Mouse (Mus musculus) inflammation-experienced regulatory T-cells, adult 6 months (primary cell): ENCODE results near the gene 1700012B07Rik. TPM values are rescaled to one million over a fixed set of nuclear protein-coding genes. Genes with fewer than 3 reads are reported as not detected.

ENCODE experiments used
- ATAC-seq: one replicate; pipeline ENCODE4 v1.8.0; 2017
- polyA plus RNA-seq, 3 experiments: library from polyadenylated mRNA; unstranded; fragments of 100-300 nt; shearing (Covaris generic); gene quantifications; one replicate each; pipeline ENCODE4 v1.2.1; 2017

Gene 1700012B07Rik
- 1 to 10 TPM in 2 of 3 experiments, under 1 TPM in 1; 0.60 to 8.1 (median 1.2) TPM for polyA plus RNA-seq

- no peak for ATAC-seq
Observed at GRCm38 (mm10) chr11:109827946-109828345, at the start of gene 1700012B07Rik. 1700012B07Rik (minus strand) TSS chr11:109828046.

- no peak for ATAC-seq
Observed at GRCm38 (mm10) chr11:109876767-109877166, 48.9 kb upstream of the 1700012B07Rik start.

GRCm38 (mm10) chr11:109875834-109876233, 48.0 kb upstream of the 1700012B07Rik start:
- ATAC-seq = no peak

GRCm38 (mm10) chr11:109875525-109875802, 47.6 kb upstream of the 1700012B07Rik start:
- ATAC-seq = no peak

GRCm38 (mm10) chr11:109874651-109875524, 47.0 kb upstream of the 1700012B07Rik start:
- no peak for ATAC-seq

- ATAC-seq = no peak
Observed at GRCm38 (mm10) chr11:109873852-109874610, 46.2 kb upstream of the 1700012B07Rik start.

- no peak for ATAC-seq
Observed at GRCm38 (mm10) chr11:109873161-109873775, 45.4 kb upstream of the 1700012B07Rik start.

- no peak for ATAC-seq
Observed at GRCm38 (mm10) chr11:109872674-109873073, 44.8 kb upstream of the 1700012B07Rik start.

- no peak for ATAC-seq
Observed at GRCm38 (mm10) chr11:109872056-109872455, 44.2 kb upstream of the 1700012B07Rik start.

- ATAC-seq = no peak
Observed at GRCm38 (mm10) chr11:109867861-109868260, 40.0 kb upstream of the 1700012B07Rik start.

- ATAC-seq = no peak
Observed at GRCm38 (mm10) chr11:109866537-109867160, 38.8 kb upstream of the 1700012B07Rik start.

- no peak for ATAC-seq
Observed at GRCm38 (mm10) chr11:109865526-109865925, 37.7 kb upstream of the 1700012B07Rik start.

- no peak for ATAC-seq
Observed at GRCm38 (mm10) chr11:109863951-109864350, 36.1 kb upstream of the 1700012B07Rik start.

GRCm38 (mm10) chr11:109863194-109863746, 35.4 kb upstream of the 1700012B07Rik start:
- no peak for ATAC-seq

GRCm38 (mm10) chr11:109860508-109860907, 32.7 kb upstream of the 1700012B07Rik start:
- peak; percentile 68 for ATAC-seq

- peak; percentile 94 for ATAC-seq
Observed at GRCm38 (mm10) chr11:109859939-109860469, 32.2 kb upstream of the 1700012B07Rik start.

GRCm38 (mm10) chr11:109859441-109859840, 31.6 kb upstream of the 1700012B07Rik start:
- no peak for ATAC-seq

- no peak for ATAC-seq
Observed at GRCm38 (mm10) chr11:109857086-109857485, 29.2 kb upstream of the 1700012B07Rik start.

- ATAC-seq = no peak
Observed at GRCm38 (mm10) chr11:109854056-109854455, 26.2 kb upstream of the 1700012B07Rik start.

- no peak for ATAC-seq
Observed at GRCm38 (mm10) chr11:109853228-109853966, 25.6 kb upstream of the 1700012B07Rik start.

GRCm38 (mm10) chr11:109851996-109852395, 24.1 kb upstream of the 1700012B07Rik start:
- ATAC-seq = no peak
